Mouse (Mus musculus): ENCODE results near the gene Map1s. TPM values are rescaled to one million over a fixed set of nuclear protein-coding genes. Genes with fewer than 3 reads are reported as not detected.

Gene Map1s
- polyA plus RNA-seq, 1 experiment, result 32.8 TPM

DNA sequence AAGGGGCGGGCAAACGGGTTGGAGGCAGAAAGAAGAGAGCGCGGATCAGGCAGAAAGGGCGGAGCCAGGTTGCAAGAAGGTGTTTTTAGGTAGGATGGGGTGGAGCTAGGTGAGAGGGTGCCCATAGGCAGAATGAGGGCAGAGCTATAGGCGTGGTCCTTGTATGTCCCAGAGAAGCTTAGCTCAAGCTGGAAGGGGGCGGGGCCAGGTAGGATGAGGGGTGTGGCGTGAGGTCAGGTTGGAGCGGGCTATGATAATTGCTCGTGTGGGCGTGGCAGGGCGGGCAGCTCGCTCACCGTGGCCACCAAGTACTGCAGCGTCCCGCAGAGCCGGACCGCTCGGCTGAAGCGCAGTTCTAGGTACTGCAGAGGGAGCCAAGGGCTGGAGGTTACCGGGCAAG is 14.4 kb upstream of the Map1s start:
- Histone ChIP-seq H3K4me1 (ENCODE audit: control insufficient read depth, insufficient read depth, low read length) (no peaks in the 10 kb centered on the region), H3K9me3 (replicated peaks; ENCODE audit: control insufficient read depth, insufficient read depth, low read length, poor library complexity, severe bottlenecking) (no peaks in the 10 kb centered on the region), H3K27ac (ENCODE audit: insufficient read depth, low read length) (no peak overlapping the region), H3K36me3 (ENCODE audit: control insufficient read depth, insufficient read depth, low read length, poor library complexity, severe bottlenecking) (peaks cover 27% of the 10 kb centered on the region), H3K4me3 (ENCODE audit: low read depth, low read length) (peak overlapping the region; percentile 37), H3K9ac (ENCODE audit: low read depth, poor library complexity, severe bottlenecking) (peak overlapping the region; percentile 69; the same call in 1 of the 2 replicates), H3K27me3 (ENCODE audit: control insufficient read depth, insufficient read depth, low read length, poor library complexity, severe bottlenecking) (peaks cover 3% of the 10 kb centered on the region; the same call in 1 of the 2 replicates)
- TF ChIP-seq EP300 (IDR thresholded peaks at IDR 0.05; ENCODE audit: insufficient read depth, low read depth, low read length) (no peak), POLR2A (IDR thresholded peaks at IDR 0.05; ENCODE audit: insufficient read depth, low read length) (no peak), CTCF (IDR thresholded peaks at IDR 0.05; ENCODE audit: low read depth, low read length) (no peak)

- Histone ChIP-seq H3K27me3 (ENCODE audit: control insufficient read depth, insufficient read depth, low read length, poor library complexity, severe bottlenecking) (peaks cover 3% of the 10 kb centered on the region; the same call in 1 of the 2 replicates), H3K9ac (ENCODE audit: low read depth, poor library complexity, severe bottlenecking) (peak within 1 kb of the TSS; percentile 69), H3K27ac (ENCODE audit: insufficient read depth, low read length) (no peak within 1 kb of the TSS), H3K36me3 (ENCODE audit: control insufficient read depth, insufficient read depth, low read length, poor library complexity, severe bottlenecking) (peaks cover 31% of the 10 kb centered on the region), H3K9me3 (replicated peaks; ENCODE audit: control insufficient read depth, insufficient read depth, low read length, poor library complexity, severe bottlenecking) (no peaks in the 10 kb centered on the region), H3K4me1 (ENCODE audit: control insufficient read depth, insufficient read depth, low read length) (no peaks in the 10 kb centered on the region), H3K4me3 (ENCODE audit: low read depth, low read length) (peak within 1 kb of the TSS; percentile 37)
- TF ChIP-seq CTCF (IDR thresholded peaks at IDR 0.05; ENCODE audit: low read depth, low read length) (no peak), EP300 (IDR thresholded peaks at IDR 0.05; ENCODE audit: insufficient read depth, low read depth, low read length) (no peak), POLR2A (IDR thresholded peaks at IDR 0.05; ENCODE audit: insufficient read depth, low read length) (no peak)
Observed at GRCm38 (mm10) chr8:70892022-70892895, 13.5 kb upstream of the Map1s start, which contains the start of gene Slc5a5. Gene Slc5a5, minus strand, starts transcription at chr8:70892757.

DNA sequence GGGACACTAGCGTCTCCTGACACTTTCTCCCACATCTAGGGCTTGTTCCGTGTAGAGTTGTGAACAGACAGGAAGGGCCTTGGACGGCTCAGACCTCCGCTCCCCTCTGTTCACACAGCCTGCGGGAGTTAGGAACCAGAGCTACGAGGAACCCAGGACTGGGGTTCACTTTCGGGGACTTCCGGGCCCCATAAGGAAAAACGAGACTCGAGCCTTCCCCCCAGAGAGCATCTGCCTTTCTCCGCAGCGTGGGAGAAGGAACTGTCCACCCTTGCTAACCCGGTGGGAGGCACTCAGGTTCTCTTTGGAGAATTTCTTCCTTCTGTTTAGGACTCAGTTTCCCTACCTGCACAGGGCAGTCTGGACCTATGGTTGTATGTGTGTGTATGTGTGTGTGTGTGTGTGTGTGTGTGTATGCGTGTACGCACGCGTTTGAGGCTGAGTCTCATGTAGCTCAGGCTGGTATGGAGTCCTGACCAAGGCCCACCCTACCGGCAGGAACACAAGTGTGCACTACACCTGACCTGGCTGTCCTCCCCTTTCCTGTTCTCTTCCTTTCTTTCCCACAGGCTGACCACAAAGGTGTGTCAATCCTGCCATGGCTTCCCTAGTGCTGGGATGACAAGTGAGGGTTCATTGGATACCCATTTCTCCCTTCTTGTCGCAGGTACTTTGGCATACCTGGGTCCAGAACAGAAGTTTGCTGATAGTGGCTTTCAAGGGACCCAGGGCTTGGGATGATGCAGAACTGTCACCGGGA is 12.7 kb upstream of the Map1s start:
- Histone ChIP-seq H3K27me3 (ENCODE audit: control insufficient read depth, insufficient read depth, low read length, poor library complexity, severe bottlenecking) (peaks cover 3% of the 10 kb centered on the region; the same call in 1 of the 2 replicates), H3K9me3 (replicated peaks; ENCODE audit: control insufficient read depth, insufficient read depth, low read length, poor library complexity, severe bottlenecking) (no peaks in the 10 kb centered on the region), H3K4me3 (ENCODE audit: low read depth, low read length) (peak overlapping the region; percentile 37; the same call in 1 of the 2 replicates), H3K36me3 (ENCODE audit: control insufficient read depth, insufficient read depth, low read length, poor library complexity, severe bottlenecking) (peaks cover 31% of the 10 kb centered on the region), H3K4me1 (ENCODE audit: control insufficient read depth, insufficient read depth, low read length) (no peaks in the 10 kb centered on the region), H3K27ac (ENCODE audit: insufficient read depth, low read length) (no peak overlapping the region), H3K9ac (ENCODE audit: low read depth, poor library complexity, severe bottlenecking) (peak overlapping the region; percentile 69)
- TF ChIP-seq EP300 (IDR thresholded peaks at IDR 0.05; ENCODE audit: insufficient read depth, low read depth, low read length) (no peak), CTCF (IDR thresholded peaks at IDR 0.05; ENCODE audit: low read depth, low read length) (no peak), POLR2A (IDR thresholded peaks at IDR 0.05; ENCODE audit: insufficient read depth, low read length) (no peak)

GRCm38 (mm10) chr8:70893656-70894384 is 11.9 kb upstream of the Map1s start:
- H3K9me3 ChIP-seq (replicated peaks; ENCODE audit: control insufficient read depth, insufficient read depth, low read length, poor library complexity, severe bottlenecking), result no peaks in the 10 kb centered on the region
- peak overlapping the region; percentile 27; the same call in 1 of the 2 replicates for H3K27ac ChIP-seq (ENCODE audit: insufficient read depth, low read length)
- H3K9ac ChIP-seq (ENCODE audit: low read depth, poor library complexity, severe bottlenecking), result no peak overlapping the region
- H3K4me1 ChIP-seq (ENCODE audit: control insufficient read depth, insufficient read depth, low read length), result no peaks in the 10 kb centered on the region
- H3K4me3 ChIP-seq (ENCODE audit: low read depth, low read length), result no peak overlapping the region
- H3K36me3 ChIP-seq (ENCODE audit: control insufficient read depth, insufficient read depth, low read length, poor library complexity, severe bottlenecking), result peaks cover 31% of the 10 kb centered on the region
- H3K27me3 ChIP-seq (ENCODE audit: control insufficient read depth, insufficient read depth, low read length, poor library complexity, severe bottlenecking), result peaks cover 3% of the 10 kb centered on the region; the same call in 1 of the 2 replicates
- TF ChIP-seq CTCF (IDR thresholded peaks at IDR 0.05; ENCODE audit: low read depth, low read length), result peak; percentile 79
- no peak for TF ChIP-seq EP300 (IDR thresholded peaks at IDR 0.05; ENCODE audit: insufficient read depth, low read depth, low read length)

DNA sequence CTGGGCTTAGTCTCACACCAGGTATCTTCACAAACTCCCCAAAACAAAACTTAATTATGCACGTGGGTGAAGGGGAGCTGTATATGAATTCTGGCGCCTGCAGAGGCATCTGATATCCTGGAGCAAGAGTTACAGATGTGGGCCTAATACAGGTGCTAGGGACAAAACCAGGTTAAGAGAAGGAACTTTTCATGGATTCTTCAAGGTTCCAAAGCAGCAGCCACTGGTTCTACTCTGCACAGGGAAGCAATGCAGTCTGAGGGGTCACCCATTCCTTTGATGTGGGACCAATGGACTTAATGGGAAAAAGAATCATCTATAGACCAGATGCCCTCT is 11.4 kb upstream of the Map1s start:
- Histone ChIP-seq H3K9ac (ENCODE audit: low read depth, poor library complexity, severe bottlenecking) (no peak overlapping the region), H3K27me3 (ENCODE audit: control insufficient read depth, insufficient read depth, low read length, poor library complexity, severe bottlenecking) (peaks cover 3% of the 10 kb centered on the region; the same call in 1 of the 2 replicates), H3K4me3 (ENCODE audit: low read depth, low read length) (no peak overlapping the region), H3K4me1 (ENCODE audit: control insufficient read depth, insufficient read depth, low read length) (no peaks in the 10 kb centered on the region), H3K27ac (ENCODE audit: insufficient read depth, low read length) (peak overlapping the region; percentile 46; the same call in 1 of the 2 replicates), H3K9me3 (replicated peaks; ENCODE audit: control insufficient read depth, insufficient read depth, low read length, poor library complexity, severe bottlenecking) (no peaks in the 10 kb centered on the region), H3K36me3 (ENCODE audit: control insufficient read depth, insufficient read depth, low read length, poor library complexity, severe bottlenecking) (peaks cover 31% of the 10 kb centered on the region)
- TF ChIP-seq EP300 (IDR thresholded peaks at IDR 0.05; ENCODE audit: insufficient read depth, low read depth, low read length), result no peak
